9 mouse cellular contexts compared by ENCODE assay signal in genomic region chr3:63868285-63868684, GRCm38 (mm10). TPM values are rescaled to one million over a fixed set of nuclear protein-coding genes. Genes with fewer than 3 reads are reported as not detected.
DNase-seq lines count a peak whose midpoint lies in the region; ATAC-seq lines count a peak whose summit lies in the region.
"Had no signal": no experiment of that assay in that cellular context is flagged by ENCODE, and none has a peak within 500 bp of the region (broad histone marks: within the 10 kb centered on the region; RNA-seq: fewer than 3 reads in every experiment).

No protein-coding gene starts in this region.

- intact Hi-C loops in heart, postnatal 10 days (cut with DNase I), result loop anchor here (1.0 to 10.0 kb wide), 3 partner anchors 298 to 946 kb away; no protein-coding TSS in a partner anchor
- intact Hi-C loops in left cerebral cortex, postnatal 25 days (cut with DNase I), result loop anchor here (1.0 to 2.0 kb wide), 2 partner anchors 314 to 943 kb away; no protein-coding TSS in a partner anchor

- no peaks in the 10 kb centered on the region for H3K9me3 ChIP-seq in heart, embryonic 12.5 days (replicated peaks)
- no peaks in the 10 kb centered on the region for H3K9me3 ChIP-seq in neural tube, embryonic 15.5 days (replicated peaks)
- H3K9me3 ChIP-seq: midbrain, embryonic 12.5 days had no signal

- H3K27me3 ChIP-seq in heart, embryonic 12.5 days (replicated peaks), result no peaks in the 10 kb centered on the region
- H3K27me3 ChIP-seq in neural tube, embryonic 15.5 days (replicated peaks), result no peaks in the 10 kb centered on the region
- H3K27me3 ChIP-seq: midbrain, embryonic 12.5 days had no signal

- no peak overlapping the region for H3K27ac ChIP-seq in heart, embryonic 12.5 days (ENCODE audit: poor library complexity, severe bottlenecking)
- no peak overlapping the region for H3K27ac ChIP-seq in neural tube, embryonic 15.5 days (replicated peaks)
- H3K27ac ChIP-seq: midbrain, embryonic 12.5 days had no signal

- no peak overlapping the region for H3K9ac ChIP-seq in heart, embryonic 12.5 days
- H3K9ac ChIP-seq in neural tube, embryonic 15.5 days (replicated peaks), result no peak overlapping the region
- H3K9ac ChIP-seq: midbrain, embryonic 12.5 days had no signal

- WGBS in heart, embryonic 12.5 days, result 58% methylated on average over 1 of the region's 1 CpGs
- 75% methylated on average over 1 of the region's 1 CpGs for WGBS in neural tube, embryonic 15.5 days

- DNase-seq in heart, postnatal 10 days, result peak; percentile 39 to 66
- DNase-seq in urinary bladder, postnatal 25 days (ENCODE audit: low spot score), result peak; percentile 16
- DNase-seq in urinary bladder, postnatal 4 days (ENCODE audit: low spot score in 2 of 2), result no peak
- DNase-seq in frontal cortex, adult 2 months (ENCODE audit: extremely low spot score in 1 of 2, low spot score in 1 of 2), result peak; percentile 4 to 85
- DNase-seq in left cerebral cortex, postnatal 25 days (ENCODE audit: low spot score in 2 of 2), result peak; percentile 62 to 63
- DNase-seq in spleen, adult 18-20 months, result no peak

- H3K4me1 ChIP-seq in heart, embryonic 12.5 days (replicated peaks), result no peaks in the 10 kb centered on the region
- H3K4me1 ChIP-seq in neural tube, embryonic 15.5 days, result 0 out of 2 replicates have a peak, but pooled peaks cover 2% of the 10 kb centered on the region

- no peak overlapping the region for H3K4me2 ChIP-seq in heart, embryonic 12.5 days
- H3K4me2 ChIP-seq in neural tube, embryonic 15.5 days, result no peak overlapping the region
- H3K4me2 ChIP-seq: midbrain, embryonic 12.5 days had no signal

- no peaks in the 10 kb centered on the region for H3K36me3 ChIP-seq in heart, embryonic 12.5 days
- H3K36me3 ChIP-seq in neural tube, embryonic 15.5 days, result no peaks in the 10 kb centered on the region

- ATAC-seq in heart, embryonic 12.5 days (ENCODE audit: insufficient number of reproducible peaks, low FRiP score), result no peak
- ATAC-seq in neural tube, embryonic 15.5 days (ENCODE audit: low FRiP score), result no peak

- H3K4me3 ChIP-seq in heart, embryonic 12.5 days, result no peak overlapping the region
- H3K4me3 ChIP-seq in neural tube, embryonic 15.5 days (replicated peaks), result no peak overlapping the region
- H3K4me3 ChIP-seq: midbrain, embryonic 12.5 days had no signal

RNA-seq across cellular contexts. Expression of gene Plch1, which starts 31.0 kb away (rescaled TPM):
- under 1 TPM in 1 of 2 experiments, not detected in 1; 0.55 TPM for total RNA-seq in heart, postnatal 10 days (2021)
- 0.50 and 0.68 TPM in 2 replicates for polyA plus RNA-seq in heart, embryonic 12.5 days (2016; fragmentation: Nextera tagmentation; extraction: Ambion mirVana)
- polyA plus RNA-seq in frontal cortex, adult 2 months (2012; rRNA removed), result 4.9 and 5.7 TPM in 2 replicates
- total RNA-seq in left cerebral cortex, postnatal 25 days (2021), result 1 to 10 TPM; 7.1 to 7.9 TPM
- 5.8 and 6.8 TPM in 2 replicates for polyA plus RNA-seq in neural tube, embryonic 15.5 days (2015; fragmentation: Nextera tagmentation; extraction: Ambion mirVana)

Comparison
In these comparisons a context has a peak if more than half of its experiments do, and no peak if none do; other contexts are left out.
1. DNase-seq: peak in heart, postnatal 10 days (2 of 2), urinary bladder, postnatal 25 days (single experiment), frontal cortex, adult 2 months (2 of 2) and left cerebral cortex, postnatal 25 days (2 of 2); none in urinary bladder, postnatal 4 days (0 of 2) and spleen, adult 18-20 months (0 of 2).